Mouse (Mus musculus): ENCODE measurements around the gene Fars2.

Gene Fars2

GRCm38 (mm10) chr13:36530852-36531251, 413.6 kb downstream of the Fars2 start:
- DNase-seq, result no peak

- no peak for DNase-seq
Measured at GRCm38 (mm10) chr13:36531893-36532292, 414.7 kb downstream of the Fars2 start.

- DNase-seq, result no peak
Measured at GRCm38 (mm10) chr13:36533071-36533470, 415.9 kb downstream of the Fars2 start.

GRCm38 (mm10) chr13:36533518-36533917, 416.3 kb downstream of the Fars2 start:
- DNase-seq, result no peak

- peak in 1 of 2 experiments; percentile 19 for DNase-seq
Measured at GRCm38 (mm10) chr13:36533966-36534540, 416.8 kb downstream of the Fars2 start.

- no peak for DNase-seq
Measured at GRCm38 (mm10) chr13:36537580-36537979, 420.4 kb downstream of the Fars2 start.

- DNase-seq, result no peak
Measured at GRCm38 (mm10) chr13:36538385-36538784, 421.2 kb downstream of the Fars2 start.

- peak; percentile 36 to 50 for DNase-seq
Measured at GRCm38 (mm10) chr13:36540231-36540630, 423.0 kb downstream of the Fars2 start.

- no peak for DNase-seq
Measured at GRCm38 (mm10) chr13:36541287-36541780, 424.1 kb downstream of the Fars2 start.

- no peak for DNase-seq
Measured at GRCm38 (mm10) chr13:36550694-36551093, 433.5 kb downstream of the Fars2 start.

- DNase-seq, result no peak
Measured at GRCm38 (mm10) chr13:36552522-36553246, 435.5 kb downstream of the Fars2 start.

GRCm38 (mm10) chr13:36553247-36553642, 436.0 kb downstream of the Fars2 start:
- DNase-seq, result no peak

GRCm38 (mm10) chr13:36554743-36555142, 437.5 kb downstream of the Fars2 start:
- DNase-seq, result no peak

GRCm38 (mm10) chr13:36562447-36563441, 445.5 kb downstream of the Fars2 start:
- peak in 1 of 2 experiments; percentile 14 for DNase-seq

GRCm38 (mm10) chr13:36564764-36565315, 447.6 kb downstream of the Fars2 start:
- DNase-seq, result no peak

GRCm38 (mm10) chr13:36576781-36577180, 459.6 kb downstream of the Fars2 start:
- no peak for DNase-seq

- peak; percentile 2 to 22 for DNase-seq
Measured at GRCm38 (mm10) chr13:36577916-36578568, 460.8 kb downstream of the Fars2 start.

GRCm38 (mm10) chr13:36578569-36579333, 461.5 kb downstream of the Fars2 start:
- DNase-seq, result peak; percentile 75 to 85

GRCm38 (mm10) chr13:36582406-36583070, 465.3 kb downstream of the Fars2 start:
- DNase-seq, result peak in 1 of 2 experiments; percentile 39

GRCm38 (mm10) chr13:36583481-36584151, 466.4 kb downstream of the Fars2 start:
- no peak for DNase-seq

Data from kidney, postnatal 4 days (tissue).